Mouse (Mus musculus) G1E (cell line): ENCODE measurements around the gene Slc5a12.

ENCODE experiments used
- CTCF ChIP-seq: IDR thresholded peaks from 2 replicates; pipeline ENCODE4 v1.5.1; 2012; ENCODE audit warnings: low read depth, low read length, inconsistent platforms, mixed read lengths
- GATA1 ChIP-seq: IDR thresholded peaks from 2 replicates; pipeline ENCODE4 v1.6.1; 2012; ENCODE audit warnings: borderline replicate concordance, low read length, inconsistent platforms, mixed read lengths
- GATA2 ChIP-seq: IDR thresholded peaks from 2 replicates; pipeline ENCODE4 v1.6.1; 2012; ENCODE audit warnings: low read depth, low read length, inconsistent platforms, borderline replicate concordance

DNA sequence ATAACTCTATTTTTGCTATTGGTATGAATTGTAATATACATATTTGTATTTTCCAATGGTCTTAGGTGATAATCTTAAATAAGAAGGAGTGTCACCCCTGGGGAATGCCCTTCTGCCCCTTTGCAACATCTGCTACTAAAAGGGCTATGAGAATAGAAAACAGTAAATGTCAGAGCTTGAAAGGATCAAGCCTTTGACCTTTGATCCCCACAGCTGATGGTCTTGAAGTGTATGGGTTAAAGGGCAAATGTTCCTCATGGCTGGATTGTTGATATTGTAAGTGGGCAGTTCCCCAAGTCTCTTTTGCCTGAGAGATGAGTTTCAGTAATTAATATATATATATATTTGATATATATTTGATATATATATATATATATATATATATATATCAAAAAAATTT, 47.7 kb downstream of the Slc5a12 start:
- TF ChIP-seq CTCF (no peak), GATA1 (no peak), GATA2 (no peak)
